Comparison of ENCODE assay signal across 9 mouse cellular contexts in genomic region chr10:128435186-128435823, GRCm38 (mm10). TPM values are rescaled to one million over a fixed set of nuclear protein-coding genes. Genes with fewer than 3 reads are reported as not detected.
DNase-seq lines count a peak whose midpoint lies in the region; ATAC-seq and TF ChIP-seq lines count a peak whose summit lies in the region.
"Had no signal": no experiment of that assay in that cellular context is flagged by ENCODE, and none has a peak within 500 bp of the region (broad histone marks: within the 10 kb centered on the region; RNA-seq: fewer than 3 reads in every experiment).

No protein-coding gene starts in this region.

- no peak for TF ChIP-seq EP300 in heart, adult 2 months (IDR thresholded peaks at IDR 0.05; ENCODE audit: insufficient read depth, low read depth, low read length)

- WGBS in heart, adult 2 months = 57% methylated on average over 17 of the region's 17 CpGs
- 41% methylated on average over 17 of the region's 17 CpGs for WGBS in kidney, embryonic 15.5 days
- WGBS in intestine, embryonic 15.5 days = 84% methylated on average over 17 of the region's 17 CpGs

- peaks cover 7% of the 10 kb centered on the region for H3K4me1 ChIP-seq in heart, adult 2 months (ENCODE audit: control insufficient read depth, insufficient read depth, low read length)
- H3K4me1 ChIP-seq in kidney, embryonic 15.5 days = peaks cover 51% of the 10 kb centered on the region
- no peaks in the 10 kb centered on the region for H3K4me1 ChIP-seq in intestine, embryonic 15.5 days (replicated peaks)

- no peaks in the 10 kb centered on the region for H3K9me3 ChIP-seq in kidney, embryonic 15.5 days (replicated peaks)
- no peaks in the 10 kb centered on the region for H3K9me3 ChIP-seq in intestine, embryonic 15.5 days
- H3K9me3 ChIP-seq: liver, embryonic 13.5 days had no signal

- no peak for TF ChIP-seq CTCF in left cerebral cortex, adult 2 months (IDR thresholded peaks at IDR 0.05)
- TF ChIP-seq CTCF in heart, adult 2 months (IDR thresholded peaks at IDR 0.05) = no peak

- no peak overlapping the region for H3K9ac ChIP-seq in heart, adult 2 months (ENCODE audit: low read depth, low read length)
- no peak overlapping the region for H3K9ac ChIP-seq in kidney, embryonic 15.5 days
- no peak overlapping the region for H3K9ac ChIP-seq in intestine, embryonic 15.5 days
- H3K9ac ChIP-seq: liver, embryonic 13.5 days had no signal

- no peaks in the 10 kb centered on the region for H3K27me3 ChIP-seq in heart, adult 2 months (ENCODE audit: control insufficient read depth, insufficient read depth, low read length)
- no peaks in the 10 kb centered on the region for H3K27me3 ChIP-seq in kidney, embryonic 15.5 days
- no peaks in the 10 kb centered on the region for H3K27me3 ChIP-seq in intestine, embryonic 15.5 days (replicated peaks)
- H3K27me3 ChIP-seq: liver, embryonic 13.5 days had no signal

- no peaks in the 10 kb centered on the region; the same call in none of the 2 replicates for H3K36me3 ChIP-seq in heart, adult 2 months (ENCODE audit: control insufficient read depth, insufficient read depth, low read length)
- peaks cover 85% of the 10 kb centered on the region for H3K36me3 ChIP-seq in kidney, embryonic 15.5 days
- H3K36me3 ChIP-seq in intestine, embryonic 15.5 days = peaks cover 46% of the 10 kb centered on the region

- no peak overlapping the region for H3K4me3 ChIP-seq in left cerebral cortex, adult 2 months
- no peak overlapping the region for H3K4me3 ChIP-seq in heart, adult 2 months
- no peak overlapping the region for H3K4me3 ChIP-seq in kidney, embryonic 15.5 days (replicated peaks)
- no peak overlapping the region for H3K4me3 ChIP-seq in intestine, embryonic 15.5 days (replicated peaks)
- H3K4me3 ChIP-seq: liver, embryonic 13.5 days had no signal

- ATAC-seq in kidney, embryonic 15.5 days (replicated peaks; ENCODE audit: low FRiP score) = peak; percentile 85
- no peak for ATAC-seq in intestine, embryonic 15.5 days

- intact Hi-C loops in left cerebral cortex, adult 2 months (cut with DNase I) = no loop called here
- intact Hi-C loops in heart, adult 2 months (cut with DNase I) = no loop called here

- no peak overlapping the region for H3K4me2 ChIP-seq in kidney, embryonic 15.5 days
- H3K4me2 ChIP-seq in intestine, embryonic 15.5 days (replicated peaks) = no peak overlapping the region
- H3K4me2 ChIP-seq: liver, embryonic 13.5 days had no signal

- peak in 1 of 2 experiments; percentile 24 for DNase-seq in left cerebral cortex, adult 2 months (ENCODE audit: extremely low spot score in 1 of 2, low spot score in 2 of 2)
- DNase-seq in left cerebral cortex, adult 8-10 months (ENCODE audit: low spot score in 2 of 2) = no peak
- DNase-seq in adrenal gland, adult 8-10 months = peak; percentile 75
- peak; percentile 48 to 71 for DNase-seq in heart, adult 2 months
- DNase-seq in skeletal muscle tissue, adult 2 months (ENCODE audit: low read depth, low spot score) = peak; percentile 64
- DNase-seq in urinary bladder, adult 2 months (ENCODE audit: low spot score) = no peak
- DNase-seq: liver, embryonic 13.5 days had no signal

- H3K27ac ChIP-seq in left cerebral cortex, adult 2 months = peak overlapping the region; percentile 28; the same call in 1 of the 2 replicates
- H3K27ac ChIP-seq in heart, adult 2 months = peak overlapping the region; percentile 61; the same call in 1 of the 2 replicates
- peak overlapping the region; percentile 82 for H3K27ac ChIP-seq in kidney, embryonic 15.5 days
- H3K27ac ChIP-seq in intestine, embryonic 15.5 days = no peak overlapping the region
- H3K27ac ChIP-seq: liver, embryonic 13.5 days had no signal

- TF ChIP-seq POLR2A in heart, adult 2 months (IDR thresholded peaks at IDR 0.05; ENCODE audit: insufficient read depth, low read depth, low read length) = no peak

- H3K79me2 ChIP-seq in heart, adult 2 months (replicated peaks; ENCODE audit: control insufficient read depth, insufficient read depth, low read length) = no peaks in the 10 kb centered on the region

RNA-seq across cellular contexts. Expression of gene Smarcc2, which starts 23.7 kb away (rescaled TPM):
- 100 to 1,000 TPM; 253 to 254 TPM for total RNA-seq in left cerebral cortex, adult 2 months (2021)
- total RNA-seq in left cerebral cortex, adult 8-10 months (2022) = 100 to 1,000 TPM; 262 to 275 (median 268) TPM
- 100 to 1,000 TPM; 103 to 155 (median 127) TPM for total RNA-seq in adrenal gland, adult 8-10 months (2022)
- 10 to 100 TPM; 75.5 to 77.6 TPM for total RNA-seq in heart, adult 2 months (2021)
- 49.1 and 61.1 TPM in 2 replicates for polyA plus RNA-seq in heart, adult 2 months (2012; rRNA removed)
- polyA plus RNA-seq in kidney, embryonic 15.5 days (2015; fragmentation: Nextera tagmentation; extraction: Ambion mirVana) = 75.9 and 77.2 TPM in 2 replicates
- polyA plus RNA-seq in intestine, embryonic 15.5 days (2015; fragmentation: Nextera tagmentation; extraction: Ambion mirVana) = 62.5 TPM in 2 replicates
- 91.5 and 97.0 TPM in 2 replicates for polyA plus RNA-seq in urinary bladder, adult 2 months (2012; rRNA removed)

RNA-seq across cellular contexts. Expression of gene Rnf41, which starts 23.8 kb away (rescaled TPM):
- 10 to 100 TPM; 74.0 to 76.6 TPM for total RNA-seq in left cerebral cortex, adult 2 months (2021)
- total RNA-seq in left cerebral cortex, adult 8-10 months (2022) = 10 to 100 TPM; 72.2 to 79.3 (median 73.4) TPM
- total RNA-seq in adrenal gland, adult 8-10 months (2022) = 10 to 100 TPM; 39.1 to 55.4 (median 50.8) TPM
- 10 to 100 TPM; 15.8 to 16.9 TPM for total RNA-seq in heart, adult 2 months (2021)
- 12.5 and 17.8 TPM in 2 replicates for polyA plus RNA-seq in heart, adult 2 months (2012; rRNA removed)
- 45.1 and 45.9 TPM in 2 replicates for polyA plus RNA-seq in kidney, embryonic 15.5 days (2015; fragmentation: Nextera tagmentation; extraction: Ambion mirVana)
- polyA plus RNA-seq in intestine, embryonic 15.5 days (2015; fragmentation: Nextera tagmentation; extraction: Ambion mirVana) = 36.6 and 37.5 TPM in 2 replicates
- 25.4 and 25.5 TPM in 2 replicates for polyA plus RNA-seq in urinary bladder, adult 2 months (2012; rRNA removed)

RNA-seq across cellular contexts. Expression of gene Nabp2, which starts 24.0 kb away (rescaled TPM):
- 10 to 100 TPM; 87.0 to 91.1 TPM for total RNA-seq in left cerebral cortex, adult 2 months (2021)
- total RNA-seq in left cerebral cortex, adult 8-10 months (2022) = 10 to 100 TPM; 90.1 to 97.4 (median 94.1) TPM
- total RNA-seq in adrenal gland, adult 8-10 months (2022) = 10 to 100 TPM; 76.6 to 93.8 (median 86.8) TPM
- 10 to 100 TPM; 45.2 to 48.2 TPM for total RNA-seq in heart, adult 2 months (2021)
- 25.0 and 25.1 TPM in 2 replicates for polyA plus RNA-seq in heart, adult 2 months (2012; rRNA removed)
- 82.8 and 92.6 TPM in 2 replicates for polyA plus RNA-seq in kidney, embryonic 15.5 days (2015; fragmentation: Nextera tagmentation; extraction: Ambion mirVana)
- polyA plus RNA-seq in intestine, embryonic 15.5 days (2015; fragmentation: Nextera tagmentation; extraction: Ambion mirVana) = 87.9 and 97.1 TPM in 2 replicates
- polyA plus RNA-seq in urinary bladder, adult 2 months (2012; rRNA removed) = 47.2 and 50.1 TPM in 2 replicates

RNA-seq across cellular contexts. Expression of gene Slc39a5, which starts 34.3 kb away (rescaled TPM):
- not detected for total RNA-seq in left cerebral cortex, adult 2 months (2021)
- total RNA-seq in left cerebral cortex, adult 8-10 months (2022) = under 1 TPM in 3 of 4 experiments, not detected in 1; 0.27 to 0.61 (median 0.59) TPM
- total RNA-seq in adrenal gland, adult 8-10 months (2022) = under 1 TPM in 2 of 4 experiments, not detected in 2; 0.24 to 0.40 TPM
- total RNA-seq in heart, adult 2 months (2021) = not detected
- not detected in 2 replicates for polyA plus RNA-seq in heart, adult 2 months (2012; rRNA removed)
- polyA plus RNA-seq in kidney, embryonic 15.5 days (2015; fragmentation: Nextera tagmentation; extraction: Ambion mirVana) = 41.5 and 47.1 TPM in 2 replicates
- polyA plus RNA-seq in intestine, embryonic 15.5 days (2015; fragmentation: Nextera tagmentation; extraction: Ambion mirVana) = 114 and 141 TPM in 2 replicates
- not detected in 2 replicates for polyA plus RNA-seq in urinary bladder, adult 2 months (2012; rRNA removed)

RNA-seq across cellular contexts. Expression of gene Ankrd52, which starts 58.4 kb away (rescaled TPM):
- total RNA-seq in left cerebral cortex, adult 2 months (2021) = 10 to 100 TPM; 60.8 to 63.9 TPM
- total RNA-seq in left cerebral cortex, adult 8-10 months (2022) = 10 to 100 TPM; 41.2 to 49.0 (median 44.8) TPM
- 10 to 100 TPM; 53.7 to 90.5 (median 68.1) TPM for total RNA-seq in adrenal gland, adult 8-10 months (2022)
- 10 to 100 TPM; 41.8 to 47.5 TPM for total RNA-seq in heart, adult 2 months (2021)
- polyA plus RNA-seq in heart, adult 2 months (2012; rRNA removed) = 29.2 and 34.6 TPM in 2 replicates
- 13.6 and 14.5 TPM in 2 replicates for polyA plus RNA-seq in kidney, embryonic 15.5 days (2015; fragmentation: Nextera tagmentation; extraction: Ambion mirVana)
- polyA plus RNA-seq in intestine, embryonic 15.5 days (2015; fragmentation: Nextera tagmentation; extraction: Ambion mirVana) = 10.0 and 11.5 TPM in 2 replicates
- polyA plus RNA-seq in urinary bladder, adult 2 months (2012; rRNA removed) = 19.9 and 26.5 TPM in 2 replicates

Comparison
In these comparisons a context has a peak if more than half of its experiments do, and no peak if none do; other contexts are left out.
1. DNase-seq: peak in adrenal gland, adult 8-10 months (single experiment), heart, adult 2 months (2 of 2) and skeletal muscle tissue, adult 2 months (single experiment); none in left cerebral cortex, adult 8-10 months (0 of 2) and urinary bladder, adult 2 months (single experiment).